Comparison of ENCODE assay signal across 9 mouse cellular contexts in the genomic region with DNA sequence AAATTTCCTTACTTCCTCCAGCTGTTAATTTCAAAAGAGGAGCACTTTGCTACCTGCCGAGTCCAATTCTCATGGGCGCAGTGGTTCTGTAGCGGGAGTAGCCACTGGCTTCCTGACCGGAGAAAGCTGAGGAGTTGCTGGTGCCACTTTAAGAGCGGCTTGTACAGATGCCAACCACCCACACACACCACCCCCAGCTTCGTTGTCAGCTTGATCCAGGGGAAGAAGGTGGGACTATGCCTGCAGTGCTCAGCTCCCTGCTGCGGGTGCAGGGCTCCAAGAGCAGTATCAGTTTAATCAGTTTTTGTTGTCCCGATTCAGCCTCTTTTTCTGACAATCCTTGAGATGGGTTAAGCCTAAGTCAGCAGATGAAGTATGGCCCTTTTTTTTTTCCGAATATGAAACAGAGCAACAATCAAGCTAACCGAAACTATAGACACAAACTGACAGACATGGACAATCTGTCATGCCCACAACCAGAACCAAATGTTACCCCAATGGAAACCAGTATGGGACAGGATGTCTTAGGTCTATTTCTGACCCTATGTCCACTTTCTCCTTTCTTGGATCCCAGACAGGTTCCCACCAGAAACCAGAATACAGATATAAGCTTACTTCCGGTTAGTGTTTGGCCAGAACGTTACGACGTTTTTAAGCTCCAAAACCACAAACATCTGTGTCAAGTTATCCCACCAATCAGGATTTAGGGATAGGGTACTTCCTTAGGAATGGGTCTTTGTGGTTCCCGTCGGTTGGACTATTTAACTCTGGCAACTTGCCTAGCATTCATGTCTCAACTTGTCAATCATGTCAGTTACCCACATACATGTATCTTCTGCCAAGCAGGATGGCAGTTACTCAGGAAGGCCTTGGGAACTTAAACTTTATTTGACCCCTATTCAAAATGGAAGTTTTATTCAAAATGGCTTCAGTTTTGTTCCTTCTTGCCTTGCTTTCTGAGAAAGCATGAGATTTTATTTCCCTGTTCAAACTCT. TPM values are rescaled to one million over a fixed set of nuclear protein-coding genes. Genes with fewer than 3 reads are reported as not detected.
DNase-seq lines count a peak whose midpoint lies in the region; ATAC-seq lines count a peak whose summit lies in the region.
"Had no signal": no experiment of that assay in that cellular context is flagged by ENCODE, and none has a peak within 500 bp of the region (broad histone marks: within the 10 kb centered on the region; RNA-seq: fewer than 3 reads in every experiment).

No protein-coding gene starts in this region.

- H3K4me3 ChIP-seq in intestine, embryonic 15.5 days (replicated peaks), result no peak overlapping the region
- no peak overlapping the region for H3K4me3 ChIP-seq in midbrain, embryonic 14.5 days (replicated peaks; ENCODE audit: low read depth, low read length)
- H3K4me3 ChIP-seq: embryonic facial prominence, embryonic 13.5 days had no signal

- no peak overlapping the region for H3K27ac ChIP-seq in intestine, embryonic 15.5 days
- H3K27ac ChIP-seq in midbrain, embryonic 14.5 days (replicated peaks; ENCODE audit: low read depth, low read length), result no peak overlapping the region
- H3K27ac ChIP-seq: embryonic facial prominence, embryonic 13.5 days had no signal

- 85% methylated on average over 16 of the region's 16 CpGs for WGBS in intestine, embryonic 15.5 days
- 88% methylated on average over 16 of the region's 16 CpGs for WGBS in midbrain, embryonic 14.5 days

- H3K9me3 ChIP-seq in intestine, embryonic 15.5 days, result no peaks in the 10 kb centered on the region
- no peaks in the 10 kb centered on the region for H3K9me3 ChIP-seq in midbrain, embryonic 14.5 days (ENCODE audit: control insufficient read depth, low read length)
- H3K9me3 ChIP-seq: embryonic facial prominence, embryonic 13.5 days had no signal

- H3K4me2 ChIP-seq in intestine, embryonic 15.5 days (replicated peaks), result no peak overlapping the region
- H3K4me2 ChIP-seq in midbrain, embryonic 14.5 days (ENCODE audit: low read length), result no peak overlapping the region
- H3K4me2 ChIP-seq: embryonic facial prominence, embryonic 13.5 days had no signal

- no peaks in the 10 kb centered on the region for H3K4me1 ChIP-seq in intestine, embryonic 15.5 days (replicated peaks)
- H3K4me1 ChIP-seq in midbrain, embryonic 14.5 days (ENCODE audit: control insufficient read depth, insufficient read depth, low read length), result no peaks in the 10 kb centered on the region
- H3K4me1 ChIP-seq: embryonic facial prominence, embryonic 13.5 days had no signal

- no peaks in the 10 kb centered on the region for H3K36me3 ChIP-seq in intestine, embryonic 15.5 days
- no peaks in the 10 kb centered on the region for H3K36me3 ChIP-seq in midbrain, embryonic 14.5 days (ENCODE audit: control insufficient read depth, insufficient read depth, low read length)
- H3K36me3 ChIP-seq: embryonic facial prominence, embryonic 13.5 days had no signal

- H3K9ac ChIP-seq in intestine, embryonic 15.5 days, result no peak overlapping the region
- no peak overlapping the region for H3K9ac ChIP-seq in midbrain, embryonic 14.5 days (replicated peaks; ENCODE audit: low read length)
- H3K9ac ChIP-seq: embryonic facial prominence, embryonic 13.5 days had no signal

- DNase-seq in gastrocnemius, adult 18-20 months (ENCODE audit: low spot score), result peak; percentile 18
- no peak for DNase-seq in gastrocnemius, postnatal 4 days (ENCODE audit: low spot score in 2 of 2)
- peak; percentile 72 to 75 for DNase-seq in frontal cortex, postnatal 36 days (ENCODE audit: low spot score in 2 of 2)
- peak; percentile 58 to 63 for DNase-seq in right cerebral cortex, adult 2 months (ENCODE audit: low spot score in 2 of 2)
- no peak for DNase-seq in midbrain, embryonic 14.5 days
- no peak for DNase-seq in urinary bladder, adult 2 months (ENCODE audit: low spot score)

- H3K27me3 ChIP-seq in intestine, embryonic 15.5 days (replicated peaks), result no peaks in the 10 kb centered on the region
- H3K27me3 ChIP-seq in midbrain, embryonic 14.5 days (ENCODE audit: control insufficient read depth, insufficient read depth, low read length), result no peaks in the 10 kb centered on the region
- H3K27me3 ChIP-seq: embryonic facial prominence, embryonic 13.5 days had no signal

- peak; percentile 20 for ATAC-seq in CD4-positive, CD25-positive, alpha-beta regulatory T cell, adult 4 months
- ATAC-seq in intestine, embryonic 15.5 days, result no peak
- ATAC-seq in midbrain, embryonic 14.5 days (ENCODE audit: low FRiP score, low TSS enrichment), result no peak

RNA-seq across cellular contexts. Expression of a gene that starts 17.3 kb away (rescaled TPM):
- total RNA-seq in gastrocnemius, adult 18-20 months (2021), result 1 to 10 TPM; 6.6 to 6.9 TPM
- 10 to 100 TPM; 12.7 to 14.1 TPM for total RNA-seq in gastrocnemius, postnatal 4 days (2021)
- polyA plus RNA-seq in CD4-positive, CD25-positive, alpha-beta regulatory T cell, adult 4 months (2017; shearing (Covaris generic)), result under 1 TPM in 1 of 2 experiments, not detected in 1; 0.16 TPM
- 0.48 and 0.51 TPM in 2 replicates for polyA plus RNA-seq in intestine, embryonic 15.5 days (2015; fragmentation: Nextera tagmentation; extraction: Ambion mirVana)
- polyA plus RNA-seq in midbrain, embryonic 14.5 days (2014; fragmentation: Nextera tagmentation; extraction: Ambion mirVana), result 0.04 and 0.24 TPM in 2 replicates
- polyA plus RNA-seq in urinary bladder, adult 2 months (2012; rRNA removed), result 4.9 and 10.5 TPM in 2 replicates

Comparison
In these comparisons a context has a peak if more than half of its experiments do, and no peak if none do; other contexts are left out.
1. DNase-seq: peak in gastrocnemius, adult 18-20 months (single experiment), frontal cortex, postnatal 36 days (2 of 2) and right cerebral cortex, adult 2 months (2 of 2); none in gastrocnemius, postnatal 4 days (0 of 2), midbrain, embryonic 14.5 days (single experiment) and urinary bladder, adult 2 months (single experiment).